Mouse (Mus musculus) lung, postnatal 10 days (tissue): Measurements from ENCODE around the gene Aqp3.

ENCODE experiments used
- DNase-seq: peaks from one replicate; pipeline ENCODE4 v3.0.0; 2021

Gene Aqp3

GRCm38 (mm10) chr4:41097871-41098576 is at the start of gene Aqp3:
Aqp3 (minus strand) TSS chr4:41098183.
- DNase-seq: peak; percentile 23

GRCm38 (mm10) chr4:41142601-41143000 is 44.6 kb upstream of the Aqp3 start:
- DNase-seq: no peak

GRCm38 (mm10) chr4:41140174-41140875 is 42.3 kb upstream of the Aqp3 start:
- no peak for DNase-seq

- DNase-seq: no peak
Observed at GRCm38 (mm10) chr4:41136811-41137210, 38.8 kb upstream of the Aqp3 start.

- peak; percentile 56 for DNase-seq
Observed at GRCm38 (mm10) chr4:41136454-41136805, 38.4 kb upstream of the Aqp3 start.

GRCm38 (mm10) chr4:41135711-41136453 is 37.9 kb upstream of the Aqp3 start, which contains the start of gene Ube2r2:
Ube2r2 (plus strand) TSS chr4:41135743.
- peak; percentile 80 for DNase-seq

- peak; percentile 80 for DNase-seq
Observed at GRCm38 (mm10) chr4:41134935-41135710, 37.1 kb upstream of the Aqp3 start.

- no peak for DNase-seq
Observed at GRCm38 (mm10) chr4:41133529-41134291, 35.7 kb upstream of the Aqp3 start.

GRCm38 (mm10) chr4:41132471-41132870 is 34.5 kb upstream of the Aqp3 start:
- DNase-seq: no peak

- DNase-seq: no peak
Observed at GRCm38 (mm10) chr4:41129836-41130235, 31.9 kb upstream of the Aqp3 start.

- DNase-seq: peak; percentile 77
Observed at GRCm38 (mm10) chr4:41129406-41129805, 31.4 kb upstream of the Aqp3 start.

GRCm38 (mm10) chr4:41124180-41124951 is 26.4 kb upstream of the Aqp3 start, which contains the start of gene Nol6:
Nol6 (minus strand) TSS chr4:41124455.
- DNase-seq: peak; percentile 100

- DNase-seq: peak; percentile 67
Observed at GRCm38 (mm10) chr4:41118706-41119292, 20.8 kb upstream of the Aqp3 start.

- no peak for DNase-seq
Observed at GRCm38 (mm10) chr4:41116817-41117216, 18.8 kb upstream of the Aqp3 start.

- no peak for DNase-seq
Observed at GRCm38 (mm10) chr4:41115793-41116192, 17.8 kb upstream of the Aqp3 start.

- DNase-seq: no peak
Observed at GRCm38 (mm10) chr4:41115074-41115473, 17.1 kb upstream of the Aqp3 start.

- no peak for DNase-seq
Observed at GRCm38 (mm10) chr4:41114358-41115070, 16.5 kb upstream of the Aqp3 start.

- DNase-seq: no peak
Observed at GRCm38 (mm10) chr4:41108717-41109425, 10.9 kb upstream of the Aqp3 start.

GRCm38 (mm10) chr4:41107440-41107839 is 9.5 kb upstream of the Aqp3 start:
- DNase-seq: no peak
